Mouse (Mus musculus) cerebellum, postnatal 4 days (tissue): ENCODE results near the gene Fam196b.

Source experiments
- DNase-seq, 2 experiments: peaks; one replicate each; pipeline ENCODE4 v3.0.0; 2022; ENCODE audit warnings: low spot score in 2 of 2, mixed read lengths in 1 of 2

Fam196b gene

DNA sequence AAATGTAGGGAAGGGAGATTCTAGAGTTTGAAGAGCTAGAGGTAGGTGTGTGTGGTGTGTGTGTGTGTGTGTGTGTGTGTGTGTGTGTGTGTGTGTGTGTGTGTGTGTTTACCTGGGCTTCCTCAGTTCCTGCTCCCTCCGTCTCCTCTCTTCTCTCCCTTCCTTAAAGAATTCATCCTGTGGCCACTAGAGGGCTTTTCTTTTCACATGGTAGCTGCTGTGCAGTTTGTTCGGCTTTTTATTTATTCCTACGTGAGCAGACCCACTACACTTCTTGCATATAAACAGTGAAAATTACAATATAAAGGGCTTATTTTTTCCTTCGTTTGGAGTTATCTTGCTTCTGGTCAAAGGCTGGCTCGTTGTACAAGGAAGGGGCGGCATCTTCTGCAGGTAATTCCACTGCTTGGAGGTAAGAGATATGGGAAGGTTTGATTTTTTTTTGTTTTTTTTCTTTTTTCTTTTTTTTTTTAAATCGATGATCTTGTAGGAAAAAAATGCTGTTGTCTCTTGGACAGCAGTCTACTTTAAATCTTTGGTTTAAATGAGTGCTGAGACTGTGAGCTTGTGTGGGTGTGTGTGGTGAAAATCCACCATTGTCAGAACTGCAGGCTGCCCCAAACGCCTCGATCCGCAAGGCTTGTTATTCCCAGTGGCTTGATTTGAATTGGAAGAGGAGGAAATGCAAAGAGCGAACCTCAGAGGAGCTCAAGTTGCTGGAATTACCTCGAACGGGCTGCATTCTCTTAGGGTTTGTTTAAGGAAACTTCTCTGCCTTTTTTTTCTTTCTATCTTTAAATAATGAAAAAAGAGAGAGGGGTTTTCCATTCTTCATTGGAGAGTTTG is at the start of gene Fam196b:
Fam196b (plus strand) TSS at position 289 of the 846 bp plus-strand sequence.
- peak in 1 of 2 experiments; percentile 32 for DNase-seq

DNA sequence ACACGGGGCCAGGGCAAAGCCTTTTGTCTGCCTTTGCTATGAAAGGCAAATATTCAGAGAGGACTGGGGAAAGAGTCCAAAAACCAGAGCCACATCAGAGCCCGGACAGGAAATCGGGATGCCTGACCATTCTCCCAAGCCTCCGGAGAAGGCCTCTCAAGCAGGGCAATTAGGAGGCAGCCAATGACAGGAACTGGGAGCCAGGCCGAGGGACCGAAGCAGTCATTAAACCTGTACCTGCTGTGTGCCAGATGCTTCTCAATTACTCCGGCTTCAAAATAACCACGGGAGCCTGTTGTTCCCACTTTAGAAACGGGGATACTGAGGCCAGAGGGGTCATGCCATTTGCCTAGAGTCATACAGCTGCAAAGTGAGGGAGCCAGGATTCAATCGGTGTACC is 42.6 kb upstream of the Fam196b start:
- DNase-seq = peak in 1 of 2 experiments; percentile 3

DNA sequence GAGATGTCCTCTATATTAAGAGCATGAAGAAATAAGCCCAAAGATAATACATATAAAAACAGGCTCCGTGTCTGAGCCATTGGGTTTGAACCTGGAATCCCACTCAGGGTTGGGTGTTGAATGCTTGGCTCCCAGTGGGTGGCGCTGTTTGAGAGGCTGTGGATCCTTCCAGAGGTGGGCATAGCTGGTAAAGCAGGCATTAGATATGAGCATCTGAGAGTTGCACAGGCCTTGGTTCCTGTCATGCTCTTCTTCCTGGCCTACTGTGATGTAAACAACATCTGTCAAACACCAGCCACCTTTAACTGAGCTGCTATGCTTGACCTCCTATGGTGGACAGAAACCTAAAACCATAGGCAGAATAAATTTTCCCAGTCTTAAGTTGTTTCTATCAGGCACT is 38.7 kb upstream of the Fam196b start:
- peak in 1 of 2 experiments; percentile 32 for DNase-seq

DNA sequence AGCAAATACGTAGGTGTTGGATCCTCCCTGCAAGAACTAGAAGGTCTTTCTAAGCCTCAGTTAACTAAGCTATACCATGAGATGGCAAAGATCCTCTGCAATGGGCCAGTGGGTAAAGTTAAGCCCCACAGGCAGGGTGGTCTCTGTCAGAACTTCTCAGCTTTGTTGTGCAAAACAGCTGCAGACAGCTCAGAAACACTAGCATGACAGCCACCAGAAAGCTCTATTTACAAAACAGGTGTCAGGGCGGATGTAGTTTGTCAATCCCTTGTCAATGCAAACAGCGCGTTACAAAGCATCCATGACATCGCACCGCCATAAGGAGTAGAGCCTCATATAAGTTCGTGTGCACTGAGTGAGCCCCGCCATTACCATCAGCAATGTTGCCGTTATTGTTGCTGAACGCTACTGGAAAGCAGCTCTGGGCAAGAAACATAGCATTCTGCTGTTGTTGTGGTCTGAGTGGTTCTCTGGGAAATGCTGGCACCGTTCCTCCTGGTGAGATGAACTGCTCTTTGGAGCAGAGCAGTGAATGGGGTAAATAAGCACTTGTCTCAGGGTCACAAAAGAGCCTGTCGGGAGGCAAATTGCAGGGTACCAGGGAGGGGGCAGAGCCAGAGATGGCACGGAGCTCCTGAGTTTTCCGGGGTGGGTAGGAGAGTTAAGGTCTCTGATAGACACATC is 38.1 kb upstream of the Fam196b start:
- peak in 1 of 2 experiments; percentile 8 for DNase-seq

DNA sequence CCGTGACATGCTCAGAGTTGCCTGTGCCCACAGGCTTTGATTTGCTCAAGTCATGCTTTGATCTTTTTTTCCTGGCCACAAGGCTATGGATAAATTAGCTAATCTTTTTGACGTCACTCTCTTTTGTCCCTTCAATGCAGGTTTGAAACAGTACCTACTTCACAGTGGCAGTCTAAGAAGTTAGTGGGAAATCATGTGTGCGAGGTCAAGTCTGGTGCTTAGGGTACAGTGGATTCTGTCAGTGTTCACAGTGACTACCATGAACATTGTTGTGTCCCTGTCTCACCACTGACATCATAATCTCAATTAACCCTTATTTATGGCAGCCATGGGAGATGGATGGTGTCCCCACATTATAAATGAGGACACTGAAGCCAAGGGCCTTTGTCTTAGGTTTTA is 37.6 kb upstream of the Fam196b start:
- no peak for DNase-seq

DNA sequence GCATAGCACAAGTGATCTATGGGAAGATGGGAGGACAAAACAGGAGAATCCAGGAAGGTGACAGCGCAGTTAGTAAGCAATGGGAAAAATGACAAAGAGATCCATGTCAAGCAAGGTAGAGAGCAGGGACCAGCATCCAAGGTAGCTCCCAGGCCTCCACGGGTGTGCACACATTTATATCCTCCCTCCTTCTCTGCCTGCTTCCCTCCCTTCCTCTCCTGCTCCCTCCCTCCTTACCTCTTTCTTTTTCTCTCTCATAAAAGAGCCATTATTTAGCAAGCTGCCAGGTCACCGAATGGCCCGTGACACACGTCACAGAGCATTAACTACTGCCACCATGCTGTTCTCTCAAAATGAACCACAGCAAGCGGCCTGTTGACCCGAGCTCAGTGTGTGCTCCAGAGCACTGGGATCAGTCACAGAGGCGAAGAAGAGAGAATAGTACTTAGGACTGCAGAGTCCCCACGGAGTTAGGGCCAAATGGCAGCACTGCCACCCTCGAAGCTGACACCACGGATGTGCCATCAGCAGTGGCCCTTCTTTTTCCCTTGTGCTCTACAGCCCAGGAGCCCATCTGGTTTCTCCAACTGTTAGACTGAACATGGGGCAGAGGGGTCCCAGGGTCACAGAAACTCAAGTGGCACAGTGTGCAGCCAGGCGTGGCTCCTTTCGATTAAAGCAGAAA is 30.4 kb upstream of the Fam196b start:
- DNase-seq = no peak

DNA sequence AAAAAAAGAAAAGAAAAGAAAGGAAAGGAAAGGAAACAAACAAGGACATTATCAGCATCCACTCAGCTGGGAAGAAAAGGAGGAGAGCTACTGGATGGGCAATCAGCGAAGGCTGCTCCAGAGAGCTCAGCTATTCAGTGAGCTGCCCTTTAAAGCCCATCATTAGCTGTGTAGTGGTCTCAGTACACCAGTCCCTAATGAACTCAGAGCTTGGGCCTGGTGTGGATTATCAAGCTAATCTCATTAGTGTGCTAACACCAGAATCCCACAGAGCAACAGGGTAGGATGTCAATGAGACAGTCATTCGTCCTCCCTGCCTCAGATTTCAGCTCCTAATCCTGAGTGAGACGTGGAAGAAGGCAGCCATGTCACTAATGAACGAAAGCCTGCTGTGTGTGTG is 24.4 kb upstream of the Fam196b start:
- no peak for DNase-seq

DNA sequence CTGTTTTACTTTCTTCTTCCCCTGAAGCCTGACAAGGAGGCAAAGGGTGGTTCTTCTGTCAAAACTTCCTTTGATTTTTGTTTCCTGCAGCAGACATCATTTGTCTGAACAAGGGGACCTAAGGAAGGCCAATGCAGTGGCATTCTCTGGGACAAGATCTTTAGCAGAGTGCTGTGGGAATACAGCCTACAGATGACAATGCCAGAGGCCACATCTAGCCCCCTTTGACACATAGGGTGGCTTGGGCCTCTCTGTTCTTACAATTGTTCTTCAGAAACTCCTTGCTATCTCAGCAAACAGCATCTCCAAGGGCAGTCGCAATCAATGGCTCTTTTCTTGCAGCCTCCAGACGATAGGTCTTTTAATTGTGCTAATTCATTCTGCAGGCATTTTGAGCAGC is 23.9 kb upstream of the Fam196b start:
- no peak for DNase-seq

DNA sequence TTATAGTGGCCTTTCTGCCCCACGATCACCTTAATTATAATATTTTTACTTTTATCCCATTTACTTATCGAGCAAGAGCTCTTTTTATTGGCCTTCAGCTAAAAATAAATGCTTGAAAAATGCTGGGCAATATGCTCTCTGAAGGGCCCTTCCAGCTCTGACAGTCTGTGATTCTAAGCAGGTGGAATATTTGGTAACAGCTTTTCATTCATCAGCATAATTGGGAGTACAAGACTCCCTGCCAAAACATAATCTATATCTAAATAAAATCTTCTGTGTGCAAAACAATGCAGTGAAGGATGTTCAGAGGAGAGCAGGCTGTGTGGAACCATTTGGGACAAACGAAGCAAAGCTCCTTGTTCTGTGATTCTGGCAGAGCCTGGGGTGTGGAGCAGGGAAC is 23.3 kb upstream of the Fam196b start:
- DNase-seq = no peak

DNA sequence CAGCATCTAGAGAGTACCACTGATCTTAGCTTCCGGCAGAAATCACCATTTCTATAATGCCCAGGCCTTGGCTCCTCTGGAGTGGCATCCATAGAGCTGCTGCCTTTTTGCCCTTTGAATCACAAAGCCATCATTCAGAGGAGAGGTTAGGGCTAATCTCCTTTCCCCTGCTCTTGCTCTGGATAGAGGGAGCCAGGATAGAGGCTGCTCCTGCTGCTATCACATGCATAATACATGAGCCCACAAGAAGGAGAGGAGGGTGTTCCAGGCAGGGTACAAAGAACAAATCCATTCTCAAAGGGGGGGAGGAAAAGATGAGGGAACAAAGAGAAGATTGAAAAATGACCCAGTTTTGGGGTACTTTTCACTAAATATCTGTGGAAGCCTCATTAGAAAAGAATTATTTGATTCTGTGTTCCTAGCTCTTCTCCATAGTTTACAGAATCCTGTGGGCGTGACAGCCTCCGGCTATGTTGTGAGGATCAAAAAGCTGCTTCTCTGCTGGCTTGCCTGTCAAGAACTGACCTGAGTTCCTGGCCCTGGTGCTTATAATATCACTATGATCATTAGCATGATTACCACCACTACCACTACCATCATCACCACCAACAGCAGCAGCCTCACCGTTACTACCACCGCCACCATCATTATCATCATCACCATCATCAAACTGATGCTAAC is 16.8 kb upstream of the Fam196b start:
- DNase-seq = no peak

DNA sequence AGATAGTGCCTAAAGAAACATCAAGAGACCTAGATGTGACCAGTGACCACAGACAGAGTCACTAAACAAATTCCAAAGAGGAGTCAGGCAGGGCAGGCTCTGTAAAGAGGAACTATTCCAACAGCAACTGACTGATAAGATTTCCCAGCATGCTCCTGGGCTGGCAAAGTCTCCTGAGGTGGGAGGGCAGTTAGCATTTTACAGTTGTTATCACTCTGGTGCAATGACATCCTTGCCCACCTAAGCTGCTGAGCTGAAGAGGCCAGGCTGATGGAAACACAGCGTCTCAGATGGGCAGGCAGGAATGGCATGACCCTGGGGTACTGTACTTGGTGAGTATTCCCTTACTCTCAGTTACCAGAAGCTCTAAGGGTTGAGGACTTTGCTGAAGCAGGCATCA is 15.1 kb upstream of the Fam196b start:
- DNase-seq = no peak

DNA sequence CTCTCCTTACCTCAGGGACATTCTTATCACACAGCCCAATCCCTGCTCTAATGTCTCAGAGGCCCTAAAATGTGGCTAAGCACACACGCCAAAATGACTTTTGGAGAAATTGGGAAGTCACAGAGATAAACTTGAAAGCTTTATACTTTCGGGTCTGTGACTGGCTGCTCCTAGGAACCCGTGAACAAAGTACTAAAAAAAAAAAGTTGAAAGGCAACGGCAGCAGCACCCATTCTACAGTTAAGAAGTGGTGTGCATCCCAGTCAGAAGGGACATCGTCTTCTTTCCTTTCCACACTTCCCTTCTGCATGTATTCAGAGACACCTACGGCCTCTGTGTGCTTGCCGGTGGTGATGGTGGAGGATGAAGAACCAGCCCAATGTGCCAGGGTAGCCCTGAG is 14.6 kb upstream of the Fam196b start:
- DNase-seq = no peak

DNA sequence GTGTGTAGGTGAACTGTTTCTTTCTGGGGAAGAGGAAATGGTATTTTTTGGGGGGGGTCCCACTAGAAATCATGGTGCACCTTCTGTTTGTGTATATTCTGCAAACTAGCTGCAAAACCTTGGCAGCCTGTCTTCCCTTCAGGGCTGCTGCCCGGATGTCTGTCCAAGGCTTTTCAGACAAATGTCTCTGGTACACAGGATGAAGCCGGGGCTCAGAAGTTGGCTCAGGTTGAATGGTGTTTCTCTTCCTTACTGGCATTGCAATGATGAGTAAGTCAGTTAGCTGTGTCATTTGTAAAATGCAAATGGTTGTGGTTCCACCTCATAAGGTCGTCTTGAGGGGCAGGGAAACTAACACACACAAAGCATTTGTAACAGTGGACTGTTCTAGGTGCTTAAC is 8.4 kb upstream of the Fam196b start:
- no peak for DNase-seq

DNA sequence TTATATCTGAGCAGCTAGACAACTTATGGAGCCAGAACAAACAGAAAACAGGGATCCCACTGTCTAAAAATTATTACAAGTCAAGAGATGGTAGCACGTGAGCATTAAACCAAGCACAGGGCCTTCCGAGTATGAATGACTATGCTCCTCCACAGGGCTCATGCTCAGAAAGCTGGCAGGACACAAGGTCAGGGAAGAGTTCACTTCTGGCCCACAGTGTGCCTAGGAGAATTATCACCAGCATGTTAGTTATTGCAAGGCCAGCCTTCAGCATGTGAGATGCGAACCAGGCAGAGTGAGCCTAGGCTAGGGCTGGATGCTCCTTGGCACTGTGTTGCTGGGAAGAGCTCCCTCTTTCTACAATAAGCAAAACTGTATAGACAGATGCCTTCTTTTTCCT is 5.9 kb upstream of the Fam196b start:
- DNase-seq = no peak

DNA sequence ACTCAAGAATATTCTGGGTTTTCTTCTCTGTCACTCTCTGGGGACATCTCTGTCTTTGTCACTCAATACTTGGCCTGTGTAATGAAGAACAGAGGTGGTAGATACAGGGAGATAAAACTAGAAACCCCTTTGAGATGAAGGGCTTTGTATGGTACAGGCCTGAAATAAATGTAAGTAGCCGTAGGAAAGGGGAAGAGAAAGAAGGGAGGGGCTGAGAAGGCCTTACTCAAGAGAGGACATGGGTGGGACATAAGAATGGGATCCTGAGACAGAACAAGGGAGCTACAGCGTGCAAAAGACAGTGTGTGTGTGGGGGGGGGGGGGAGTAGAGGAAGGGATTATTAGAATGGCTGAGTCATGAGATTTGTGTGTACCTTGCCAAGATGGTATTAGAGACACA is 5.3 kb upstream of the Fam196b start:
- DNase-seq = no peak

DNA sequence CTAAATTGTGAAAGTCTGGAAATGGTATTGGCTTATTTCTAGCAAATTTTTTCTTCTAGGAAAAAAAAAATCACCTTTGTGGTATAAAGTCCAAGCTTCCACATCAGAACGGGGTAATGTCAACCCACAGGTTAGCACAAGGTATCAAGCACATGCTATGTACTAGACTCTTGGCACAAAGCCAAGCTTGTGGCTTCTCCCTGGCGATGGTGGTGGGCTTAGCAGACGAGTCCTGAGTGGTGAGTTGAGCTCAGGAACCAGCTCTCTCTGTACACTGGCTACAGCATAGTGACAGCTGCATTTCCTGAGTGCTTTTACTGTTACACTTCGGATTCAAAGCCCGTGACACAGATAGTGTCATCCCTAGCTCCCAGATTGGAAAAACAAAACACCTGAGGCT is 2.9 kb upstream of the Fam196b start:
- no peak for DNase-seq

DNA sequence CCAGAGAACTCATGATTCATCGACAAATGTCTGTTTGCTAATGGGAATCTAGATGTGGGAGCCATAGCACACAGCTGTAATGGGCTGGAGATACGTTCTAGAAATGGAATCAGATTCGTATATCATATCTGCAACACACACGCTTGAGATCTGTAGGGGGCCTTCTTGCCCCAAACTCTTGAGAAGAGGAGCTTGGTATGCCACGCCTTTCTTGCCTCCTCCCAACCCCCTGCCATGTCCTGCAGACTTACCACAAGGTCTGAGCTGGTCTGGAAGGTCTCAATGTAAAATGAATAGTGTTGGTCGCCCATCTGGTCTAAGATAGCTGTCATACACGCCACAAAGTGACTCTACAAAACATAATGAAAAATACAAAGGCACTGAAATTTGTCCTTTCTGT is 2.4 kb upstream of the Fam196b start:
- no peak for DNase-seq

DNA sequence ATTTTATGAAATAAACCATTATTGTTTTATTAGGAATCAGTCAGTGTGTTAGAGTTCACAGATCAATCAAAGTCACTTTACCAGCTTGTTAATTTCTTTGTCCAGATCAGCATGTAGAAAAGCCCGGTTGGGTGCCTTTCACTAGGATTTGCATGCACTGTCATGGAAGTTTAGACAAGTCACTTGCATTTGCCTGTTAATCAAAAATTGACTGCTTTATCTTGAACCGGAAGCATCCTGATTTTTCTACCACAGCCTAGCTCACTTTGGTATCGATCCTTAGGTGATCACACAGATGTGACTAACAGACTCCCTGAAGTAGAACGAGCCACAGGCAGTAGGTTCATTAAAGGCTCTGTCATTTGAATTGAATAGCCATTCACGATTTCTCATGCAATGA is 761 bp downstream of the Fam196b start:
- no peak for DNase-seq

DNA sequence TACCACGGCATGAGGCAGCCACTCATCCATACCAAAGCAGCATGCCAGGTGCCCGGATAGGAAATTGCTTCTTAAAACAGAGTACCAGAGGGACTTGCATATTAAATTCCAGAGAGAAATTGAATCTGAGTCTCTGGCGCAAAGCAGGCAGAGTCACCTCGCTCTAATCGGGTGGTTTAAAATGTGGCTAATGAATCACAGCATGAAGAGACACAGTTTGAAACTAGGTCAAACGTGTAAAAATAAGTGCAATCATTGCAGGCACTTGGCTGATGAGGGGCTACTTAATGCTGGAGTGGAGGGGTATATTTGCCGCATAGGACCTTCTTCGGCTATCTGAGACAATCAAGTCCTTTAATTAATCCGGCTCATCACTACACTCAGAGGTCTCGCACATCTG is 1.6 kb downstream of the Fam196b start:
- no peak for DNase-seq

DNA sequence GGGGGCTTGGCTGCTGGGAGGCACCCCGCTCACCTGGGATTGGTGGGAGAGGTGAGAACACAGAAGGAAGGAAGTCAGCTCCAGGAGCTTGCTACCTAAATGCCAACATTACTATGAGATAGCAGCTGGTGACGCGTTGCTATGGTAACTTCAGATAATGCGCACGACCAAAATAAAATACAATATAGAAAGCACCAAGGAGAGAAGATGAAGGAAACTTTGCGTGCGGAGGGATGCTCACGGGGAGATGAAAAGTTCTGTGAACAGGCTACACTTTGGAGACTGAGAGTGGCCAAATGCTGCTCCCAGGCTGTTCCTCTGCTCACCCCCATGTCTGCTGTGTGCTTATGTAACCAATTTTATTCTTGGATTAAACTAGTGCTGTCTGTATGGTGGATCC is 2.4 kb downstream of the Fam196b start:
- DNase-seq = no peak

DNA sequence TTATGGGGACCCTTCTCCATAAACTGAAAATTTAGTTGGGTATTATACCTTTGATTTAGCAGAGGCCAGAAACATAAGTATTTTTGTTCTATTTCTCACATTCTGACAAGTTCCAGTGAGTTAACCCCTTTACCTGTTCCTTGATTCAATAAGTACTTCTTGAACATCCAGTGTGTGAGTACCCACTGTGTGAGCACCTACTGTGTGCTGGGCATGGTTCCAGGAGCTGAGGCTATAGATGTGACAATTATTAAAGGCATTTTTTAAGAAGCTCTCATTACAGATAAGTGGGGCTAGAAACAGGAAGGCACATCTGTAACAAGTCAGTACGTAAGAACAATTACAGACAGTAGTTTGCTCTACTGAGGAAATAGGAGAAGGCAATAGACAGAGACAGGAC is 4.7 kb downstream of the Fam196b start:
- DNase-seq = no peak

DNA sequence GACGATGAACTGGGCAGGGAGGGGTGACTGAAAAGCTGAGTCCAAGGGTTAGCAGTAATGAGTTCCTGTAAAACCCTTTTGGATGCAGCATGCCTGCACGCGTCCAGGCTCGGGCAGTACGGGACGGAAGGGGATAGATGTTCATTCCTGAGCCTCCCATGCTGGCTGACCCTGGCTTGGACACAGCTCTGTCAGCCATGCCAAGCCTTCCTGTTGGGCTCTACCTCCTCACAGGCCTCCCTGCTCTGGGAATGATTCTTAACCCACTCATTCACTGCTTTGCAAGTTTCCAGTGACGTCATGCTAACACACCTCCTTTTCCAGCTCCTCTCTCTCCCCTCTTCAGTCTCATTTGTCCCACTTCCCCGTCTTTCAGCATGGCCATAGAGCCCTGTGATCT is 9.0 kb downstream of the Fam196b start:
- no peak for DNase-seq
